Mouse (Mus musculus) hindbrain, postnatal 0 days (tissue): ENCODE results near the gene Nbas. TPM values are rescaled to one million over a fixed set of nuclear protein-coding genes. Genes with fewer than 3 reads are reported as not detected.

ENCODE experiments used
- ATAC-seq: fragments of 200-750 bp; cut with Nextera tagmentation; 2 replicates; pipeline ENCODE4 v1.8.0; 2017; ENCODE audit warnings: mild to moderate bottlenecking, moderate TSS enrichment, moderate library complexity
- DNase-seq: peaks from one replicate; pipeline ENCODE4 v3.0.0-alpha.2; 2015; ENCODE audit warnings: low spot score
- H3K27ac ChIP-seq: fragments of 300-500 bp; sonication (generic); 2 replicates; pipeline ENCODE4 v1.5.1; 2014; ENCODE audit warnings: mild to moderate bottlenecking
- H3K27me3 ChIP-seq: fragments of 300-500 bp; sonication (generic); 2 replicates; pipeline ENCODE4 v1.6.1; 2014; ENCODE audit warnings: low read length, mixed read lengths; ENCODE audit not compliant: insufficient read depth
- H3K36me3 ChIP-seq: fragments of 300-500 bp; sonication (generic); 2 replicates; pipeline ENCODE4 v1.6.1; 2014; ENCODE audit warnings: low read length, mixed read lengths; ENCODE audit not compliant: insufficient read depth
- H3K4me1 ChIP-seq: fragments of 300-500 bp; sonication (generic); 2 replicates; pipeline ENCODE4 v1.6.1; 2014; ENCODE audit warnings: antibody characterized with exemption, low read length, mixed read lengths; ENCODE audit not compliant: insufficient read depth
- H3K4me2 ChIP-seq: fragments of 300-500 bp; sonication (generic); 2 replicates; pipeline ENCODE4 v1.6.1; 2014; ENCODE audit warnings: low read depth, mild to moderate bottlenecking, low read length, moderate library complexity, mixed read lengths
- H3K4me3 ChIP-seq: fragments of 300-500 bp; sonication (generic); 2 replicates; pipeline ENCODE4 v1.5.1; 2014; ENCODE audit warnings: low read length
- H3K9ac ChIP-seq: fragments of 300-500 bp; sonication (generic); replicated peaks from 2 replicates; pipeline ENCODE4 v1.6.1; 2014; ENCODE audit warnings: mild to moderate bottlenecking, low read length, moderate library complexity, mixed read lengths
- H3K9me3 ChIP-seq: fragments of 300-500 bp; sonication (generic); 2 replicates; pipeline ENCODE4 v1.6.1; 2016; ENCODE audit warnings: low read length, mixed read lengths
- CTCF ChIP-seq: IDR thresholded peaks from 2 replicates; pipeline ENCODE4 v1.5.1; 2016; ENCODE audit warnings: antibody characterized with exemption, control low read depth, low read depth
- WGBS: fragments of 180-500 bp; shearing (Covaris S2); extraction: QIAGEN DNeasy Blood & Tissue Kit; methylation state at CpG from one replicate; pipeline ENCODE4 v1.1.7; 2014; 5-methylcytosine and 5-hydroxymethylcytosine counted together
- polyA plus RNA-seq: library from polyadenylated mRNA; unstranded; fragments of >200 nt; fragmentation: Nextera tagmentation; extraction: Ambion mirVana; gene quantifications from 2 replicates; pipeline ENCODE4 v1.2.1, GENCODE M21; 2015
- total RNA-seq: library from RNA; depleted of rRNA; stranded (reverse); fragments of >200 nt; gene quantifications from 2 replicates; pipeline ENCODE4 v1.2.3, GENCODE M21; 2014

Gene Nbas
- total and polyA plus RNA-seq, 2 experiments from 2014 or later: 12.1 to 48.1 TPM

DNA sequence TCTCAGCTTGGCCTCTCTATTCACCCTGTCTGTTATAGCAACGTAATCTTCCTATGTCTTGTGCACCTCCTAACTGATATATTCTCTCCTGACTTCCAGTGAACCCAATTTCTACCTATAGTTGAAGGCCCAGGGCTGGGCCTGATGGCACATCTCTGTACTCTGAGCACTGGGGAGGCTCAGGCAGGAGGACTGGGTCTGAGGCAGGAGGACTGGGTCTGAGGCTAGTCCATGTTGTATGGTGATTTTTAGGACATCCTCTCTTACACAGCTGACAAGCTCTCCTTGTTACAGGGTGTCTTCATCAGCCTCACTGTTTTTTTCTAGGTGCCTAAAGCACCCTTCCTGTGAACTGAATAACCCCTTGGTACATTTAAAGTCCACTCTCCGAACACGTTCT, 521 bp upstream of the Nbas start:
- H3K4me2 ChIP-seq: peak overlapping the region; percentile 75
- H3K4me3 ChIP-seq: peak overlapping the region; percentile 96
- DNase-seq (no peak), ATAC-seq (peak; percentile 16)
- 49% methylated on average over 3 of the region's 3 CpGs for WGBS
- peak overlapping the region; percentile 80; the same call in 1 of the 2 replicates for H3K9ac ChIP-seq
- peaks cover 10% of the 10 kb centered on the region; the same call in 1 of the 2 replicates for H3K4me1 ChIP-seq
- H3K36me3 ChIP-seq: no peaks in the 10 kb centered on the region
- H3K27me3 ChIP-seq: no peaks in the 10 kb centered on the region
- H3K27ac ChIP-seq: no peak overlapping the region
- H3K9me3 ChIP-seq: no peaks in the 10 kb centered on the region
- TF ChIP-seq CTCF: no peak

DNA sequence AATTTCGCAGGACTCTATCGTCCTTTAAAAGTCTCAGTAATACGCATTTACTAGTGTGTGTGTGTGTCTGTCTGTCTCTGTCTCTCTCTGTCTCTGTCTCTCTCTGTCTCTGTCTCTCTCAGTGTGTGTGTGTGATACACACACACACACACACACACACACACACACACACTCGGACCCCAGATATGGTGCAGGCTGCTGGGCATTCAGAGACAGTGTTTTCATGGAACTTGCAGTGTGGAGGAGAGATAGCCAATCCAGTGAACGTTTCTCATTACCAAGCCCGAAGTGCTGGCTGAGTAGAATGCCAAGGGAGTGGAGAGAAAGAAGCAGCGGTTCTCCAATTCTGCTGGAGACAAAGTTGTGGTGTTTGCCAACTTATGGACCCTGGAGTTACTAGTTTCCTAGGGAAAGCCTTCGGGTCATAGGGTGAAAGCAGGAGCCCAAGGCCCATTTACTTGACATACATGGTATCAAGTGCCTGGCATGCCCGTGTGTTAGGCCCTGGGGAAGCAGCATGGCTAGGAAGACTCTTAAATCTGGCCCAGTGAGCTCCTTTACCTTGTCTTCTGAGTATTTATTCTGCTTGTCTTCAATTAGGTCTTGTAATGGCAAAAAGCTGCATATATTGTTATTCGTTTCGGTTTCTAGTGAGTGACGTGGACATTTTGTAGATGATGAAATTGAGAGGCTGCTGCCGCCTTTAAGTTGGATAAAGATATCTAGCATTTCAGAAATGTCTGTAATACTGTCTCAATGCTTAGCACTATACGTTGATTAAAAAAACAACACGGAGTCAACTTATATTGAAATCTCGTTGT, 847 bp downstream of the Nbas start:
- peak overlapping the region; percentile 80 for H3K9ac ChIP-seq
- no peaks in the 10 kb centered on the region for H3K27me3 ChIP-seq
- 41% methylated on average over 16 of the region's 16 CpGs for WGBS
- H3K9me3 ChIP-seq: no peaks in the 10 kb centered on the region
- peaks cover 5% of the 10 kb centered on the region; the same call in 1 of the 2 replicates for H3K36me3 ChIP-seq
- TF ChIP-seq CTCF: no peak
- DNase-seq (no peak), ATAC-seq (peak; percentile 53)
- peak overlapping the region; percentile 75 for H3K4me2 ChIP-seq
- H3K4me1 ChIP-seq: peaks cover 10% of the 10 kb centered on the region; the same call in 1 of the 2 replicates
- H3K27ac ChIP-seq: peak overlapping the region; percentile 74; the same call in 1 of the 2 replicates
- peak overlapping the region; percentile 96 for H3K4me3 ChIP-seq

DNA sequence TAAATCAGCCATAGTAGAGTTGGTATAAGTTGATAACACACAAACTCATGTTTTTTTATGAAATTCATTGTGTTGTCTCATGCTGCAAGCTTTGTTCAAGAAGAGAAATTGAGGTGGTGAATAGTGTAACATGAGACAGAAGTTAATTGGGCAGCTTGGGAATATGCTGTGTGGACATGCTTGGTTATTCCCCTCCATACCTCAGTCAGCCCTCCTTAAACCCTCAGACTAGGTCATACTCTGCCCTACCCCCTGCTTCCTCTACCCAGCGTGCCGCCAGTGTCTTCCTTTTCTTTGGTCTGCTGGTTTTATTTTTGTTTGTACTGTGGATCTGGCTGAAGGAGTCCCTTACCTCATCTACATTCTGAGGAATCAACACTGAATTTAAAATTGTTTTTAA, 22.5 kb downstream of the Nbas start:
- H3K27me3 ChIP-seq: no peaks in the 10 kb centered on the region
- no peak overlapping the region for H3K9ac ChIP-seq
- no peak overlapping the region for H3K4me2 ChIP-seq
- WGBS: 77% methylated on average over 2 of the region's 2 CpGs
- no peak for ATAC-seq
- H3K4me1 ChIP-seq: no peaks in the 10 kb centered on the region
- no peaks in the 10 kb centered on the region for H3K9me3 ChIP-seq
- peaks cover 11% of the 10 kb centered on the region for H3K36me3 ChIP-seq
- no peak overlapping the region for H3K4me3 ChIP-seq
- DNase-seq: no peak
- TF ChIP-seq CTCF: no peak
- H3K27ac ChIP-seq: no peak overlapping the region

DNA sequence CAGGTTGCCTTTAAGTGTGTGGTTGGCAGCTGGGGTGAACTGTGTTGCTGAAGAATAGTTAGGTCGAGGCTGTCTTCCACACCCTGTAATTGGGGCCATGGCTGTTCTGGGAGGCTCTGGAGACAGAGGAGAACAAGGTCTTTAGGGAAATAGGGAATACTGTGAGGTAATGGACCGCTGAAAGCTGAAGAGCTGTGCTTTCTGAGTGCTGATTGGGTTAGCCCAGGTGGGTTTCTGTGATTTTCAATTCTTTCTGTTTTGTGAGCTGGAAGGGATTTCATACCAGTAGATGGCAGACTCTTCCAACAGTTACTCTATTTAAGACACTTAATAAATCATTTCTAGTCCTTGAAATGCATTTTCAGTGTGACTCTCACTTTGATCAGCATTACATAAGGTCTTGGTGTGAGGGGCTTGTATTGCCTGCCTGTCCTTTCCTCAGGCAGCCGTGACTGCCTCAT, 24.5 kb downstream of the Nbas start:
- Histone ChIP-seq H3K27me3 (no peaks in the 10 kb centered on the region), H3K27ac (no peak overlapping the region), H3K36me3 (peaks cover 7% of the 10 kb centered on the region; the same call in 1 of the 2 replicates), H3K9ac (no peak overlapping the region), H3K9me3 (no peaks in the 10 kb centered on the region), H3K4me2 (no peak overlapping the region), H3K4me3 (no peak overlapping the region), H3K4me1 (no peaks in the 10 kb centered on the region)
- DNase-seq (peak; percentile 72), ATAC-seq (peak; percentile 38; the same call in 1 of the 2 replicates)
- TF ChIP-seq CTCF: peak; percentile 64
- WGBS: 66% methylated on average over 3 of the region's 3 CpGs

DNA sequence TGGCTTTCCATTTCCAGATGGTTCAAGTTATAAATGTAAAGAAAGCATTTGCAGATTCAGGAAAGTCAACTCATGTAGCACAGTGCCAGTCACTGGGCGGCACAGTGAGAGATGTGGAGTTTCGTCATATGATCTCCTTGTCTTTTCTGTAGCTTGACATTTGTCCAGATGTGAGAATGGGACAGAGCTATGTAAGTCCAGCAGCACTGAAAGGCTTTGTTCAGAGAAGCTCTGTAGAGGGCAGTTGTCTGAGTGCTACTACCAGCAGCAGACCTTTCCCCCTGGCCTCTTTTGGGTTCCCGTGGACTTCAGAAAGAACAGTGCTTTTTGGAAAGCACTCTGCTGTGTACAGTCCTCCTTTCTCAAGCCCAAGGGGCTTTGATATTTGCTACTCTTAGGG, 34.1 kb downstream of the Nbas start:
- no peaks in the 10 kb centered on the region for H3K27me3 ChIP-seq
- H3K36me3 ChIP-seq: peaks cover 10% of the 10 kb centered on the region; the same call in 1 of the 2 replicates
- H3K4me3 ChIP-seq: no peak overlapping the region
- no peaks in the 10 kb centered on the region for H3K4me1 ChIP-seq
- WGBS: 75% methylated on average over 3 of the region's 3 CpGs
- DNase-seq (no peak), ATAC-seq (no peak)
- H3K27ac ChIP-seq: no peak overlapping the region
- H3K9ac ChIP-seq: no peak overlapping the region
- no peak for TF ChIP-seq CTCF
- no peaks in the 10 kb centered on the region for H3K9me3 ChIP-seq
- no peak overlapping the region for H3K4me2 ChIP-seq

DNA sequence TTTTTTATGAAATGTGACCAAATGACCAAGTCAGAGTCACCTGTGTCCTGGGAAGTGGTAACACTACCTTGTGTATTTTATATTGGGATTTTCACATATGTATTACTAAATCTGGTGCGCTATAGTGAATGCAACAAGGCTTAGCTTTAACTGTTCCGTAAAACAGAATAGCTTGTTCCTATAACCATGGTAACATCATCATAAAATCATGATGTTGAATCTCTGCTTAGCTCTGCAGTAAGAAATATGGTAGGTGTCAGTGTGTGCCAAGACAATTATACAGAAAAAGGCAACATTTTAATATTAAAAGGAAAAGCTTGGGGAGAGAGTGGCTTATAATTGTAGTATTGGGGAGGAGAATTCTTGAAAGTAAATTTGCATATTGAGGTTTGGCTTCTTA, 45.0 kb downstream of the Nbas start:
- Histone ChIP-seq H3K9me3 (no peaks in the 10 kb centered on the region), H3K27ac (no peak overlapping the region), H3K27me3 (no peaks in the 10 kb centered on the region), H3K9ac (no peak overlapping the region), H3K4me2 (no peak overlapping the region), H3K4me3 (no peak overlapping the region), H3K4me1 (no peaks in the 10 kb centered on the region), H3K36me3 (no peaks in the 10 kb centered on the region; the same call in none of the 2 replicates)
- TF ChIP-seq CTCF: no peak
- no peak for DNase-seq
- no peak for ATAC-seq
- WGBS: 89% methylated on average over 2 of the region's 2 CpGs

DNA sequence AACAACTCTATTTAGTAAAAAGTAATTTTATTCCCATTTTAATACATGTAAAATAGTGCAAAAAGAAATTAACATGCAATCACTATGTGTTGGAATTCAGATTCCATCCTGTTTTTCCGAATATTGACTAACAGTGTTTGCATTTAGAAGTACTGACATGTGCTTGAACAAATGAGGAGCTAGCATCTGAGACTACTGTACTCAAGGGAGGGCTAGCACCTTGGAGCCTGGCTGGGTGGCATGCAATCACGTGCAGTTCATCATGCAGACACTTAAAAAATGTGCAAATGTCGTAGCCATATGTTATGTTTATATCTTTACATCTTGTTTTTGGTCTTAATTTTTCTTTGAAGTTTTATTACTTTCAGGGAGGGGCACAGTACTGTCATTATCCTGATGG, 45.5 kb downstream of the Nbas start:
- TF ChIP-seq CTCF: no peak
- H3K27ac ChIP-seq: no peak overlapping the region
- 91% methylated on average over 3 of the region's 3 CpGs for WGBS
- H3K4me1 ChIP-seq: no peaks in the 10 kb centered on the region
- no peaks in the 10 kb centered on the region for H3K27me3 ChIP-seq
- no peaks in the 10 kb centered on the region; the same call in none of the 2 replicates for H3K36me3 ChIP-seq
- no peak for DNase-seq
- no peak overlapping the region for H3K9ac ChIP-seq
- H3K9me3 ChIP-seq: no peaks in the 10 kb centered on the region
- ATAC-seq: no peak
- no peak overlapping the region for H3K4me3 ChIP-seq
- no peak overlapping the region for H3K4me2 ChIP-seq
